Mouse (Mus musculus) stomach, postnatal 0 days (tissue): ENCODE measurements around the gene Cnst. TPM values are rescaled to one million over a fixed set of nuclear protein-coding genes. Genes with fewer than 3 reads are reported as not detected.

Experiments used
- ATAC-seq: fragments of 200-750 bp; cut with Nextera tagmentation; 2 replicates; pipeline ENCODE4 v1.8.0; 2017; ENCODE audit not compliant: low FRiP score, low TSS enrichment
- DNase-seq: peaks from one replicate; pipeline ENCODE4 v3.0.0-alpha.2; 2016; ENCODE audit warnings: low spot score
- H3K27ac ChIP-seq: fragments of 300-500 bp; sonication (generic); replicated peaks from 2 replicates; pipeline ENCODE4 v1.5.1; 2014; ENCODE audit warnings: mild to moderate bottlenecking, control low read depth
- H3K27me3 ChIP-seq: fragments of 300-500 bp; sonication (generic); 2 replicates; pipeline ENCODE4 v1.6.1; 2014; ENCODE audit warnings: low read length; ENCODE audit not compliant: control insufficient read depth, insufficient read depth
- H3K36me3 ChIP-seq: fragments of 300-500 bp; sonication (generic); 2 replicates; pipeline ENCODE4 v1.6.1; 2014; ENCODE audit warnings: low read length, mixed read lengths; ENCODE audit not compliant: control insufficient read depth, insufficient read depth
- H3K4me1 ChIP-seq: fragments of 300-500 bp; sonication (generic); replicated peaks from 2 replicates; pipeline ENCODE4 v1.6.1; 2014; ENCODE audit warnings: antibody characterized with exemption; ENCODE audit not compliant: control insufficient read depth, insufficient read depth
- H3K4me2 ChIP-seq: fragments of 300-500 bp; sonication (generic); replicated peaks from 2 replicates; pipeline ENCODE4 v1.6.1; 2014; ENCODE audit warnings: low read depth, mild to moderate bottlenecking, control low read depth, moderate library complexity
- H3K4me3 ChIP-seq: fragments of 300-500 bp; sonication (generic); 2 replicates; pipeline ENCODE4 v1.5.1; 2014; ENCODE audit warnings: low read depth, low read length, control low read depth
- H3K9ac ChIP-seq: fragments of 300-500 bp; sonication (generic); 2 replicates; pipeline ENCODE4 v1.6.1; 2014; ENCODE audit warnings: mild to moderate bottlenecking, low read length, control low read depth, mixed read lengths
- H3K9me3 ChIP-seq: fragments of 300-500 bp; sonication (generic); 2 replicates; pipeline ENCODE4 v1.6.1; 2016; ENCODE audit warnings: low read length; ENCODE audit not compliant: control insufficient read depth
- CTCF ChIP-seq: IDR thresholded peaks from 2 replicates; pipeline ENCODE4 v1.5.1; 2016; ENCODE audit warnings: antibody characterized with exemption, low read depth, mild to moderate bottlenecking, moderate library complexity
- EP300 ChIP-seq: optimal IDR thresholded peaks from 2 replicates; pipeline ENCODE3; 2016; ENCODE audit warnings: antibody characterized with exemption
- WGBS: fragments of 180-500 bp; shearing (Covaris S2); extraction: QIAGEN DNeasy Blood & Tissue Kit; methylation state at CpG from one replicate; pipeline ENCODE4 v1.1.7; 2014; 5-methylcytosine and 5-hydroxymethylcytosine counted together
- polyA plus RNA-seq: library from polyadenylated mRNA; unstranded; fragments of >200 nt; fragmentation: Nextera tagmentation; extraction: Ambion mirVana; gene quantifications from 2 replicates; pipeline ENCODE4 v1.2.1, GENCODE M21; 2015

The Cnst gene
- polyA plus RNA-seq, 1 experiment from 2014 or later, result 8.8 TPM

DNA sequence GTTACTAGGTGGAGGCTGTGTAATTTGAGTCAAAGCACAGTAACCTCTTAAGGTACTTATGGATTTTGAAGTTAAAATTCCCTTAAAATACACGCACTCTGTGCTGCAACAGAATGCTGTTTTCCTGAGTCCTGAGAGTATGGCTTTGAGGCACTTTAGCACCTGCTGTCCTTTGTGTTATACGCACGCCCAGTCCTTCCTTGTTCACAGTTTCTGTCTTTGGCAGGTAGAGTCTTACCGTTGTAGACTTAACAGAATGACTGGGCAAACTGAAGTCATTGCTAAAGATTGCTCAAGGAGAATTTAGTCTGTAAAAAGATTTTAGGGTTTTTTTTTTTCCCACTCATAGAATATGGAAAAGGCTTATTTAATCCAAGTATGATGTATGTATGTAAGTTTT is 5.8 kb downstream of the Cnst start:
- H3K4me3 ChIP-seq, result no peak overlapping the region
- whole genome bisulfite sequencing, result 63% methylated on average over 4 of the region's 4 CpGs
- no peak overlapping the region for H3K27ac ChIP-seq
- no peak overlapping the region for H3K4me2 ChIP-seq
- no peaks in the 10 kb centered on the region for H3K27me3 ChIP-seq
- DNase-seq, result no peak
- H3K9ac ChIP-seq, result no peak overlapping the region
- no peaks in the 10 kb centered on the region for H3K36me3 ChIP-seq
- ATAC-seq, result no peak
- no peaks in the 10 kb centered on the region for H3K9me3 ChIP-seq
- H3K4me1 ChIP-seq, result 0 out of 2 replicates have a peak, but pooled peaks cover 6% of the 10 kb centered on the region
- TF ChIP-seq CTCF, result no peak
- no peak for TF ChIP-seq EP300

DNA sequence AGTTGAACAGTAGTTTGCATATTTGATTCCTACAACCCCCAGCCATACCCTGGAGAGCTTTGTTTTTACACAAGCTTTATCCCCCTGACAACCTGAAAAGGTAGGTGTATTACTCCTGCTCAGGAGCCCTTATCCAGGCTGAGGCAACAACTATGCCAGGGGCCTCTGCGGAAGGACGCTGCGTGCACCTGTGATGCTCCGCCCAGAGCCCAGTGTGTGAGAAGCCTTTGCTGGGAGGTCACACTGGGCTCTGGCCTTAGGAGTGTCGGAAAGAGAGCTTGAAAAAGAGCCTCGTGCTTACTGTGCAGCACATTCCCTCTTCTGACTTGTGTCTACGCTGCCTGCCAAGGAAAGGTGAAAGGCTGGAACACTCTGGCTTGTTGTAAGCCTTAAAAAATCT is 6.6 kb downstream of the Cnst start:
- H3K9me3 ChIP-seq, result no peaks in the 10 kb centered on the region
- peak; percentile 92 for ATAC-seq
- H3K4me3 ChIP-seq, result no peak overlapping the region
- DNase-seq, result peak; percentile 76
- no peak for TF ChIP-seq EP300
- TF ChIP-seq CTCF, result no peak
- 0 out of 2 replicates have a peak overlapping the region, but pooled peaks have one; percentile 31 for H3K9ac ChIP-seq
- no peak overlapping the region for H3K4me2 ChIP-seq
- no peaks in the 10 kb centered on the region for H3K36me3 ChIP-seq
- 0 out of 2 replicates have a peak, but pooled peaks cover 6% of the 10 kb centered on the region for H3K4me1 ChIP-seq
- H3K27me3 ChIP-seq, result no peaks in the 10 kb centered on the region
- 39% methylated on average over 7 of the region's 7 CpGs for WGBS
- peak overlapping the region; percentile 73 for H3K27ac ChIP-seq

DNA sequence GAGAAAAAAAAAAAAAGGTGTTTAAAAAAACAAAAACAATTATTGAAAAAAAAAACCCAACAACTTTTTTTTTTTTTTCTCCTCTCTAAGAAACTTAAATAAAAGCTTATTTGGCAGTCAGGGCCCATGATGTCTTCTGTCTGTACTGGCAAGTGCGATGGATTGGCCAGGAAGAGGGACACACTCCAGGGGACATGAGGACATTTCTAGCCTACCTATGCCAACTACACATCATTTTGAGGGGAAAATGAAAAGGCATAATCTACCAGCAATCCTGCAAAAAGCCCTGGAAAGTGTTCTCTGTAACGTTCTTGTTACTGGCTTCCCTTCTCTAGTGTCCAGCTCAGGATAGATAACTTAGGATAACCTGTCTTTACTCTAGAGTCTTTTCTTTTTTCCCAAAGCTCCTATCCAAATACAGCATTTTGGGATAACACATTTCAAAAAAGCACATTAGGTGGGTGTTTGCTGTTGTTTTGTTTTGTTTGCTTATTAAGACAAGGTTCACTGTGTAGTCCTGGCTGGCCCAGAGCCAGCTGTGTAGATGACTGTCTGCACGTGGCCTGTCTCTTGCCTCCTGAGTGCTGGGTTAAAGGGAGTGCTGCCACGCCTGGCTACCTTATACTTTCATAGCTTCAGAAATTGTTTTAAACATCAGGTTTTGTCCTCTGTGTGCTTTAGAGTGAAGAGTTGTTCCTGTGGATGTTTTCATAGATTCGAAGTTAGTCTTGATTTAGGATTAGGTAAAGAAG is 7.2 kb downstream of the Cnst start:
- Histone ChIP-seq H3K4me3 (no peak overlapping the region), H3K9me3 (no peaks in the 10 kb centered on the region), H3K4me2 (no peak overlapping the region), H3K27me3 (no peaks in the 10 kb centered on the region), H3K27ac (peak overlapping the region; percentile 56; the same call in 1 of the 2 replicates), H3K4me1 (0 out of 2 replicates have a peak, but pooled peaks cover 4% of the 10 kb centered on the region), H3K36me3 (no peaks in the 10 kb centered on the region), H3K9ac (no peak overlapping the region)
- ATAC-seq (no peak), DNase-seq (peak; percentile 40)
- TF ChIP-seq CTCF (no peak), EP300 (no peak)
- WGBS, result 54% methylated on average over 5 of the region's 5 CpGs

DNA sequence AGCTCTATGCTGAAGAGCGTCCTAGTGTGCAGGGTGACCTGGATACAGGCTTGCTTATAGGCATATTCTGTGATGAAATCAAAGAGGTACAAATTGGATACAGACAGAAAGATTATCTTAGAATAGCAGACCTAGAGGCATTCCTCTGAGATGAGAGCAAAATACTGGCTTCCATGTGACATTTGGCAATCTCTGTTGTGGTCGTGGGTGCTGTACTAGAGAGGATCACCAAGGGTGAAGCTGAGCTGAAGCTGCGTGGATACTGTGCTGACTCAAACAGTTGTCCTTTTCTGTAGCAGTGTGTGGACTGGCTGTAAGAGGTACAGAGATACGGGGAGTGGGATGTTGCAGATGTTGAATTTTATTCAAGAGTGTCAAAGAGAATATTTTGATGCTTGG is 7.8 kb downstream of the Cnst start:
- Histone ChIP-seq H3K36me3 (no peaks in the 10 kb centered on the region), H3K4me3 (no peak overlapping the region), H3K4me2 (no peak overlapping the region), H3K27ac (no peak overlapping the region), H3K27me3 (no peaks in the 10 kb centered on the region), H3K9ac (no peak overlapping the region), H3K4me1 (0 out of 2 replicates have a peak, but pooled peaks cover 4% of the 10 kb centered on the region), H3K9me3 (no peaks in the 10 kb centered on the region)
- 70% methylated on average over 4 of the region's 4 CpGs for WGBS
- TF ChIP-seq CTCF, result no peak
- no peak for TF ChIP-seq EP300
- ATAC-seq (no peak), DNase-seq (no peak)

DNA sequence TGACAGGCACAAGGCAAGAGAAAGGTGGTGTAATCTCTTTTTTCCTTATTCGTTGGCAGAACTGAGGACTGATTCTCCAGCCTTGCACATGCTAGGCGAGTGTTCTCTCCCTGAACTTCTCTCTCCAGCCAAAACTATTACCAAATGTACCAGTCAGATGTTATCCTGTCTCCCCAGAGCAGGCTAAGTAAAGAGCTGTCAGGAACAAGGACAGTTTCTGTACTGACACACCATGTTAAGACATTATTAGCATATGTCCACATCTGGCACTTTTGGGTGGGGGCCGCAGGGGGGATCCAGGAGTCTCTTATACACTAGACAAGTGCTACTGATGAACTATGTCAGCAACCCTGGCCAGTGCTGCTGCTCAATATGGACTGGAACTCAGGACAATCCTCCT is 10.8 kb downstream of the Cnst start:
- TF ChIP-seq CTCF, result no peak
- no peak for TF ChIP-seq EP300
- H3K36me3 ChIP-seq, result no peaks in the 10 kb centered on the region
- ATAC-seq, result no peak
- H3K4me1 ChIP-seq, result 0 out of 2 replicates have a peak, but pooled peaks cover 4% of the 10 kb centered on the region
- H3K9me3 ChIP-seq, result no peaks in the 10 kb centered on the region
- no peak for DNase-seq
- no peaks in the 10 kb centered on the region for H3K27me3 ChIP-seq
- 85% methylated on average over 3 of the region's 3 CpGs for WGBS
- H3K9ac ChIP-seq, result no peak overlapping the region
- H3K4me3 ChIP-seq, result no peak overlapping the region
- H3K4me2 ChIP-seq, result no peak overlapping the region
- H3K27ac ChIP-seq, result no peak overlapping the region
